Mouse (Mus musculus) adipocyte (in vitro differentiated cells): ENCODE measurements around the gene Hoxa11.

Experiments
- DNase-seq: peaks from one replicate; pipeline ENCODE4 v3.0.0-alpha.2; 2016; ENCODE audit warnings: low spot score

The Hoxa11 gene

GRCm38 (mm10) chr6:52245757-52246142 lies at the start of gene Hoxa11:
Gene Hoxa11, minus strand, starts transcription at chr6:52245810.
- no peak for DNase-seq

- peak; percentile 53 for DNase-seq
Observed at GRCm38 (mm10) chr6:52294616-52295015, 49.0 kb upstream of the Hoxa11 start.

- peak; percentile 24 for DNase-seq
Observed at GRCm38 (mm10) chr6:52292328-52292727, 46.7 kb upstream of the Hoxa11 start.

GRCm38 (mm10) chr6:52291021-52291860 lies 45.6 kb upstream of the Hoxa11 start:
- DNase-seq, result no peak

- no peak for DNase-seq
Observed at GRCm38 (mm10) chr6:52290186-52290585, 44.6 kb upstream of the Hoxa11 start.

- no peak for DNase-seq
Observed at GRCm38 (mm10) chr6:52283896-52284295, 38.3 kb upstream of the Hoxa11 start.

- no peak for DNase-seq
Observed at GRCm38 (mm10) chr6:52281084-52281483, 35.5 kb upstream of the Hoxa11 start.

GRCm38 (mm10) chr6:52276920-52277319 lies 31.3 kb upstream of the Hoxa11 start:
- no peak for DNase-seq

GRCm38 (mm10) chr6:52276382-52276781 lies 30.8 kb upstream of the Hoxa11 start:
- no peak for DNase-seq

GRCm38 (mm10) chr6:52275563-52276280 lies 30.1 kb upstream of the Hoxa11 start:
- no peak for DNase-seq

GRCm38 (mm10) chr6:52274576-52274975 lies 29.0 kb upstream of the Hoxa11 start:
- DNase-seq, result no peak

- DNase-seq, result no peak
Observed at GRCm38 (mm10) chr6:52273656-52274280, 28.2 kb upstream of the Hoxa11 start.

- no peak for DNase-seq
Observed at GRCm38 (mm10) chr6:52272766-52273655, 27.4 kb upstream of the Hoxa11 start.

- DNase-seq, result peak; percentile 91
Observed at GRCm38 (mm10) chr6:52270494-52271480, 25.2 kb upstream of the Hoxa11 start.

GRCm38 (mm10) chr6:52268756-52269155 lies 23.1 kb upstream of the Hoxa11 start:
- no peak for DNase-seq

GRCm38 (mm10) chr6:52268341-52268740 lies 22.7 kb upstream of the Hoxa11 start:
- no peak for DNase-seq

- no peak for DNase-seq
Observed at GRCm38 (mm10) chr6:52267691-52268090, 22.1 kb upstream of the Hoxa11 start.

- no peak for DNase-seq
Observed at GRCm38 (mm10) chr6:52267221-52267620, 21.6 kb upstream of the Hoxa11 start.

- DNase-seq, result no peak
Observed at GRCm38 (mm10) chr6:52266666-52266985, 21.0 kb upstream of the Hoxa11 start.

- DNase-seq, result no peak
Observed at GRCm38 (mm10) chr6:52265913-52266665, 20.5 kb upstream of the Hoxa11 start.
